Mouse (Mus musculus): ENCODE results near the gene Abcd1. TPM values are rescaled to one million over a fixed set of nuclear protein-coding genes. Genes with fewer than 3 reads are reported as not detected.

Abcd1 gene
- polyA plus RNA-seq (2012; fragmentation: generic; extraction: Trizol): 10 to 100 TPM in 1 of 2 experiments, 1 to 10 TPM in 1; 9.6 to 31.9 TPM

GRCm38 (mm10) chrX:73716109-73716661 is at the start of gene Abcd1, which contains the start of gene Bcap31:
TSS of gene Abcd1 (plus strand) at chrX:73716597.
TSS of gene Bcap31 (minus strand) at chrX:73716175.

GRCm38 (mm10) chrX:73672879-73673618 is 43.3 kb upstream of the Abcd1 start, which contains the start of gene Slc6a8:
TSS of gene Slc6a8 (plus strand) at chrX:73673150.

GRCm38 (mm10) chrX:73756334-73757140 is 40.1 kb downstream of the Abcd1 start, which contains the start of gene Plxnb3:
TSS of gene Plxnb3 (plus strand) at chrX:73757090.

GRCm38 (mm10) chrX:73774168-73774760 is 57.9 kb downstream of the Abcd1 start, which contains the start of gene Srpk3:
TSS of gene Srpk3 (plus strand) at chrX:73774405.

GRCm38 (mm10) chrX:73786364-73787224 is 70.2 kb downstream of the Abcd1 start, which contains the start of the genes Idh3g and Ssr4:
TSS of gene Idh3g (minus strand) at chrX:73786897.
TSS of gene Ssr4 (plus strand) at chrX:73787028.

Other genes with a start within 250 kb of the Abcd1 start
- gene Bgn, start 233.0 kb upstream of the Abcd1 start, polyA plus RNA-seq (2012; fragmentation: generic; extraction: Trizol): 1,000 to 10,000 TPM; 1,065 to 2,644 TPM
- under 1 TPM in 1 of 2 experiments, not detected in 1; 0.01 TPM for gene Atp2b3, start 213.5 kb upstream of the Abcd1 start, polyA plus RNA-seq (2012; fragmentation: generic; extraction: Trizol)
- gene Dusp9, start 77.2 kb upstream of the Abcd1 start, polyA plus RNA-seq (2012; fragmentation: generic; extraction: Trizol): under 1 TPM in 1 of 2 experiments, not detected in 1; 0.01 TPM
- under 1 TPM in 1 of 2 experiments, not detected in 1; 0.04 TPM for gene Pnck, start 56.5 kb upstream of the Abcd1 start, polyA plus RNA-seq (2012; fragmentation: generic; extraction: Trizol)
- gene Slc6a8, start 43.4 kb upstream of the Abcd1 start, polyA plus RNA-seq (2012; fragmentation: generic; extraction: Trizol): 10 to 100 TPM; 44.2 to 57.7 TPM
- 100 to 1,000 TPM; 193 to 264 TPM for gene Bcap31, start 422 bp upstream of the Abcd1 start, polyA plus RNA-seq (2012; fragmentation: generic; extraction: Trizol)
- under 1 TPM; 0.01 to 0.14 TPM for gene Plxnb3, start 40.5 kb downstream of the Abcd1 start, polyA plus RNA-seq (2012; fragmentation: generic; extraction: Trizol)
- under 1 TPM; 0.05 TPM for gene Srpk3, start 57.8 kb downstream of the Abcd1 start, polyA plus RNA-seq (2012; fragmentation: generic; extraction: Trizol)
- 100 to 1,000 TPM; 163 to 221 TPM for gene Idh3g, start 70.3 kb downstream of the Abcd1 start, polyA plus RNA-seq (2012; fragmentation: generic; extraction: Trizol)
- gene Ssr4, start 70.4 kb downstream of the Abcd1 start, polyA plus RNA-seq (2012; fragmentation: generic; extraction: Trizol): 100 to 1,000 TPM; 325 to 480 TPM
- 10 to 100 TPM in 1 of 2 experiments, 1 to 10 TPM in 1; 6.4 to 20.0 TPM for gene Pdzd4, start 108.4 kb downstream of the Abcd1 start, polyA plus RNA-seq (2012; fragmentation: generic; extraction: Trizol)
- gene Avpr2, start 175.5 kb downstream of the Abcd1 start, polyA plus RNA-seq (2012; fragmentation: generic; extraction: Trizol): under 1 TPM in 1 of 2 experiments, not detected in 1; 0.04 TPM
- 1 to 10 TPM in 1 of 2 experiments, under 1 TPM in 1; 0.99 to 3.3 TPM for gene L1cam, start 179.5 kb downstream of the Abcd1 start, polyA plus RNA-seq (2012; fragmentation: generic; extraction: Trizol)
- gene Arhgap4, start 205.3 kb downstream of the Abcd1 start, polyA plus RNA-seq (2012; fragmentation: generic; extraction: Trizol): under 1 TPM; 0.06 to 0.70 TPM
- gene Naa10, start 205.3 kb downstream of the Abcd1 start, polyA plus RNA-seq (2012; fragmentation: generic; extraction: Trizol): 100 to 1,000 TPM; 112 to 318 TPM
- gene Renbp, start 214.3 kb downstream of the Abcd1 start, polyA plus RNA-seq (2012; fragmentation: generic; extraction: Trizol): 100 to 1,000 TPM in 1 of 2 experiments, 10 to 100 TPM in 1; 72.0 to 105 TPM
- gene Hcfc1, start 249.8 kb downstream of the Abcd1 start, polyA plus RNA-seq (2012; fragmentation: generic; extraction: Trizol): 10 to 100 TPM; 20.7 to 43.7 TPM